Mouse (Mus musculus) forebrain, embryonic 10.5 days (tissue): ENCODE measurements around the gene Atp5f1. TPM values are rescaled to one million over a fixed set of nuclear protein-coding genes. Genes with fewer than 3 reads are reported as not detected.
"Not testable (repeated sequence)": the region's sequence is repeated elsewhere in the genome, so short reads cannot be mapped to it uniquely, and the experiment has no call there.

Source experiments
- DNase-seq: peaks from one replicate; pipeline ENCODE4 v3.0.0-alpha.2; 2017; ENCODE audit warnings: low spot score; ENCODE audit errors: extremely low spot score
- H3K27ac ChIP-seq: fragments of 300-500 bp; sonication (generic); 2 replicates; pipeline ENCODE4 v1.5.1; 2016; ENCODE audit warnings: mild to moderate bottlenecking
- H3K27me3 ChIP-seq: fragments of 300-500 bp; sonication (generic); 2 replicates; pipeline ENCODE4 v1.6.1; 2016; ENCODE audit warnings: mild to moderate bottlenecking; ENCODE audit not compliant: poor library complexity, severe bottlenecking
- H3K36me3 ChIP-seq: fragments of 300-500 bp; sonication (generic); replicated peaks from 2 replicates; pipeline ENCODE4 v1.6.1; 2016; ENCODE audit warnings: mild to moderate bottlenecking, moderate library complexity
- H3K4me1 ChIP-seq: fragments of 300-500 bp; sonication (generic); 2 replicates; pipeline ENCODE4 v1.6.1; 2016
- H3K4me3 ChIP-seq: fragments of 300-500 bp; sonication (generic); 2 replicates; pipeline ENCODE4 v1.5.1; 2016; ENCODE audit warnings: mild to moderate bottlenecking, moderate library complexity
- H3K9me3 ChIP-seq: fragments of 300-500 bp; sonication (generic); 2 replicates; pipeline ENCODE4 v1.6.1; 2016; ENCODE audit warnings: mild to moderate bottlenecking, moderate library complexity
- WGBS: fragments of 180-500 bp; shearing (Covaris S2); methylation state at CpG from one replicate; pipeline ENCODE4 v1.1.7; 2016; 5-methylcytosine and 5-hydroxymethylcytosine counted together
- polyA plus RNA-seq: library from polyadenylated mRNA; unstranded; fragments of >200 nt; fragmentation: Nextera tagmentation; extraction: Ambion mirVana; gene quantifications from 2 replicates; pipeline ENCODE4 v1.2.1, GENCODE M21; 2016

Atp5f1 gene
- polyA plus RNA-seq: 475 and 481 TPM in 2 replicates

DNA sequence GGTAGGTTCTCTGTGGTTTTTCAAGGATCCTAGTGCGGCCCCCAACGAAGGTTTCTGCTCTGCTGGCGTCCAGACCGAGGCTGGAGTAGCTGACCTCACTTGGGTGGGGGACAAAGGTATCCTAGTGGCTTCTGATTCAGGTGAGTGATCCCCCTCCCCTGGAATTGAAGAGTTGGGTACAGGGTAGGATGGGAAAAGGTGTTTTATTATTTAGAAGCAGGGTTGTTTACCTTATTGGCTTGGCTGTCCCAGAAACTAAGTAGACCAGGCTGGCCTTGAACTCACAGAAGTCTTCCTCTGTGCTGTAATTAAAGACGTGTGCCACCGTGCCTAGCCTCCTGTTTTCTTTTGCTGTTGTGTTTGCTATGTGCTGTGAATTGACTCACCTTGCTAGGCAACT lies at the start of gene Atp5f1:
TSS of gene Atp5f1 (minus strand) at position 101 of the 400 bp plus-strand sequence.
- Histone ChIP-seq H3K4me3 (peak within 1 kb of the TSS; percentile 97), H3K9me3 (no peaks in the 10 kb centered on the region), H3K4me1 (peaks cover 25% of the 10 kb centered on the region), H3K27ac (peak within 1 kb of the TSS; percentile 95), H3K36me3 (peaks cover 68% of the 10 kb centered on the region), H3K27me3 (no peaks in the 10 kb centered on the region)
- 4% methylated on average over 6 of the region's 6 CpGs for WGBS
- DNase-seq: no peak

DNA sequence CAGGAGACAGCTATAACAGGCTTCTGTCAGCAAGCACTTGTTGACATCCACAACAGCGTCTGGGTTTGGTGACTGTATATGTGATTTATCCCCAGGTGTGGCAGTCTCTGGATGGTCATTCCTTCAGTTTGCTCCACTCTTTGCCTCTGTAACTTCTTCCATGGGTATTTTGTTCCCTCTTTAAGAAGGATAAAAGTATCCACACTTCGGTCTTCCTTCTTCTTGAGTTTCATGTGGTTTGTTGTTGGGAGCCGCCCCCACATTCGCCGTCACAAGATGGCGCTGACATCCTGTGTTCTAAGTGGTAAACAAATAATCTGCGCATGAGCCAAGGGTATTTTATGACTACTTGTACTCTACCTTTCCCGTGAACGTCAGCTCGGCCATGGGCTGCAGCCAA lies 43.5 kb upstream of the Atp5f1 start:
- not testable (repeated sequence) for H3K27ac ChIP-seq
- 70% methylated on average over 10 of the region's 10 CpGs for WGBS

DNA sequence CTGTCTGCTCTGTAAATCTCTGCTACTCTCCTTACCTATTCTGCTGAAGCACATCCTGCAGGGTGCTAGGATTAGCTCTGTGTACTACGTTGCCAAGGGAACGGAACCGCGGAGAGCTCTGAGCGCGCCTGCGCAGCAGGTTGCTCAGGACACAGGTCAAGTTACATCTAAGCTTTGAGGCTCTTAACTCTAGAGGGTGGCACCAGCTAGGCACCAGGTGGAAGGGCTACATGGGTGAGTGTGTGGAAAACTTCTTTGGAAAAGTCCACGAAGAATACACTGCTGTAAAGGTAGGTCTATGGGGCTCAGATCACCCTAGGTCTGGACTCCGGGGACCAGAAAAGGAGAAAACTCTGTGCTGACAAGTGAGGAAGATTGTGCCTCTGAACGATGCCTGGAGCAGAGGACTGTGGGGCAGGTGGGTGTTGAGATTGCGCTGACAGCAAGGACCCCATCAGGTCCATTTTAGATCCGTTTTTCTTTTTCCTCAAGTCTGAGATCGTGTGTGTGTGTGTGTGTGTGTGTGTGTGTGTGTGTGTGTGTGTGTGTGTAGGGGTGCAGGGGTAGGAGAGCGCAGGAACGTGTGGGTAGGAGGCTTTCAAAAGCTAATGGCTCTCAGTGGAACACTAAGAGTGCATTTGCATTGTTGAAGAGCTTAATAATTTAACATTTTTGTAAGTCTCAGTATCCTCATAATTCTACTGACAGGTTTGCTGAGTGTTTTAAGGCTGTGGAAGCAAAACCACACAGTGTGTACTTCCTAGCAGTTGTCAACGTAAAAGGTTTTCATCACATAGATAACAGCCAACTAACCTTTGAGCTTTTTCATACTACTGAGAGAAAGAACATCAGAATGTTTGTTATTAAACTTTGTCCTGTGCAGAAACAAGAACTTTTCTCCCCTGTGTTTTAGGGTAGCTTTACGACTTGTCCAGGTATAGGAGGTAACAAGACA lies 41.8 kb upstream of the Atp5f1 start:
- Histone ChIP-seq H3K36me3 (no peaks in the 10 kb centered on the region), H3K4me3 (peak overlapping the region; percentile 46), H3K4me1 (peaks cover 17% of the 10 kb centered on the region), H3K27me3 (no peaks in the 10 kb centered on the region), H3K9me3 (no peaks in the 10 kb centered on the region), H3K27ac (peak overlapping the region; percentile 51; the same call in 1 of the 2 replicates)
- peak; percentile 76 for DNase-seq
- 20% methylated on average over 17 of the region's 17 CpGs for WGBS

More for the DNA sequence above, 43.5 kb upstream of the Atp5f1 start:
- H3K4me1 ChIP-seq: peaks cover 17% of the 10 kb centered on the region
- H3K9me3 ChIP-seq, H3K27me3 ChIP-seq, DNase-seq, H3K4me3 ChIP-seq, H3K36me3 ChIP-seq: not testable (repeated sequence)

DNA sequence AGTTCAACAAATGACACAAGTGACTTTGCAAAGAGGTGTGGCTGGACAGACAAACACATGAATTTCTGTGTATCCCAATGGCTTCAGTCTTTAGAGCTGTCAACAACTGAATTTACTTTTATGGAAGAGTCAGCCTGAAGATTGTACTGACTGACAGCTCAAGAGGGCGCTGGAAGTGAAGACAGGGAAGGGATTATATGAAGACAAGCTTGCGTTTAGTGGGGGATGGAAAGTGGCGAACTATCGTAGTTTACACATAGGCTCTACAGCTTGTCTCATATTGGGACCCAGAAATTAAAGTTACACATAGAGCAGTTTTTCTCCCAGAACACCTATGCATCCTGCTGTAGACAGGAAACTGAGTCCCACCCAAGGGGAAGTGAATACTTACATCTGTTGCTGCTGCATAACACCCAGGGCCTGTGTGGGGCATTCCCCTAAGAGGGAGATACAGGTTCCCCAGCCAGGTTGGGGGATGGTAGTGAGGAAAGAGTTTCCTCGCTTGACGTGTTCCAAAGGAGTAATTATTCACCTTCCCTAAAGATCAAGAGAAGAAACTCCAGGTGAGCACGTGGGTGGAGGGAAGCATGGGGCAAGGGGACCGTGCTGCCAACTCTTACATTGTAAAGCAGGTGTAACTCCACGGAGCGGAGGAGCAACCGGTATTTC lies 40.9 kb upstream of the Atp5f1 start:
- WGBS: 17% methylated on average over 11 of the region's 11 CpGs
- H3K4me3 ChIP-seq: peak overlapping the region; percentile 46
- no peak for DNase-seq
- no peaks in the 10 kb centered on the region for H3K36me3 ChIP-seq
- H3K4me1 ChIP-seq: peaks cover 17% of the 10 kb centered on the region
- H3K9me3 ChIP-seq: no peaks in the 10 kb centered on the region
- H3K27me3 ChIP-seq: no peaks in the 10 kb centered on the region
- no peak overlapping the region for H3K27ac ChIP-seq

DNA sequence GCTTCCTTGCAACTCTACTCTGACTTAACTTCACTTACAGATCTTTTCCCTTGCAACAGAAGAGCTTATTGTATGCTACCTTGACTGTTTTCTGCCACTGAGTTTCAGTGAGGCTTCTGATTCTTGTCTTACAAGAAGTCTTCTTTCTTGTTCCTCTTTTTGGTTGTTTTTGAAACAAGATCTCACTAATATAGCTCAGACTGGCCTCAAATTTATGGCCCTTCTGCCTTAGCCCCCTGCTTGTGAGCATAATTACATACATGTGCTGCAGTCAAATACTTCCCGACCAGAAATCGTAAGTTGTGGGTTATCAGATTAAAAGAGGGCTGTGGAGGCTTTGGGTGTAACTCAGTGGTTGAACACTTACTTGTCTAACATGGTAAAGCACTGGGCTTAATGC lies 34.8 kb upstream of the Atp5f1 start:
- no peak for DNase-seq
- WGBS: 79% methylated on average over 2 of the region's 2 CpGs
- no peaks in the 10 kb centered on the region for H3K27me3 ChIP-seq

DNA sequence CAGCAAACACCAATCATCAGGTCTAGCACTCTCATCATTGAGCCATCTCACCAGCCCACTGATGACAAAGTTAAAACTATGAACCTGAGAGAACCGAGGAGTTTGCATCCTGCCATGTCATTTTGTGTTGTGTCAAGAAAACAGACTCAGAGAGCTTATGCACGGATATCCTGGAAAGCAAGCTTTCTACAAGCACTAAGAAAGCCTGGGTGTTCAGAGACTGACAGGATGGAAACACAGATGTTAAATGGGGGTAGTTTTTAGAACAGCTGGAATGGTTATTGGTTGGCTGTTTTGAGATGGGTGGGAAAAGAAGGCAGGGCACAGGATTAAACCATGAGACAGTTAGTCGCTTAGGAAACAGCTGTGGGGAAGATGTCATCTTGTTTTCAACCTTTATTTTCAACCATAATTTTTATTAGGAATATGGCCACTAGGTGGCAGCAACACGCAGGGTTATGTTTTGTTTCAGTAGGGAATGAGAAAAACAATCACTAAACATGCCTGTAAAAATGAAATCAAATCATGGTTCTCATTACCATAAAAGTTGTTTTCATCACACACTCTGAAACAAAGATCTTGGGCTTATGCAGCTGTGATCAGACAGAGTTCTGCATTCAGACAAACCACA lies 31.9 kb upstream of the Atp5f1 start:
- Histone ChIP-seq H3K27ac (no peak overlapping the region), H3K4me1 (no peaks in the 10 kb centered on the region), H3K4me3 (no peak overlapping the region), H3K27me3 (no peaks in the 10 kb centered on the region), H3K9me3 (no peaks in the 10 kb centered on the region), H3K36me3 (no peaks in the 10 kb centered on the region)
- 39% methylated on average over 4 of the region's 4 CpGs for WGBS
- DNase-seq: no peak

More for the DNA sequence above, 34.8 kb upstream of the Atp5f1 start:
- H3K4me3 ChIP-seq: no peak overlapping the region
- H3K27ac ChIP-seq: no peak overlapping the region
- no peaks in the 10 kb centered on the region for H3K9me3 ChIP-seq
- no peaks in the 10 kb centered on the region for H3K36me3 ChIP-seq
- no peaks in the 10 kb centered on the region for H3K4me1 ChIP-seq

DNA sequence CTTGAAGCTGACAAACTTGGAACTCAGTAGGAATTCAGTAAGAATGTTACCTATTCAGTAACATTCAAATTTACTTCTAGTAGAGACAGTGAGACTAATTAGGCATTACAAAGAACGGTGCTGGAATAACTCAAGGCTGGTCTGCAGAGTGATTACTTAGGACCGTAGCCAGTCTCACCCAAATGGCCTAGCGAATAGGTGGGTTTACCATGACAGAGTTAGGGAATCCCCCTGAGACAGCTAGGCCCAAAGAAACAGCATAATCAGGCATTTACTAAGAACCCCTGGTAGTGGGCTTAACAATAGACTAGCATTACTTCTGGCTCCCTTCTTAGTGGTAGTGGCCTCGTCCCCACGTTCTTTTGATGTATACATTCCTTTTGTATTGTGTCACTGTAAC lies 29.7 kb upstream of the Atp5f1 start:
- H3K27me3 ChIP-seq, H3K27ac ChIP-seq, H3K4me1 ChIP-seq, DNase-seq, H3K9me3 ChIP-seq, H3K36me3 ChIP-seq, H3K4me3 ChIP-seq: not testable (repeated sequence)
- WGBS: 53% methylated on average over 5 of the region's 5 CpGs

DNA sequence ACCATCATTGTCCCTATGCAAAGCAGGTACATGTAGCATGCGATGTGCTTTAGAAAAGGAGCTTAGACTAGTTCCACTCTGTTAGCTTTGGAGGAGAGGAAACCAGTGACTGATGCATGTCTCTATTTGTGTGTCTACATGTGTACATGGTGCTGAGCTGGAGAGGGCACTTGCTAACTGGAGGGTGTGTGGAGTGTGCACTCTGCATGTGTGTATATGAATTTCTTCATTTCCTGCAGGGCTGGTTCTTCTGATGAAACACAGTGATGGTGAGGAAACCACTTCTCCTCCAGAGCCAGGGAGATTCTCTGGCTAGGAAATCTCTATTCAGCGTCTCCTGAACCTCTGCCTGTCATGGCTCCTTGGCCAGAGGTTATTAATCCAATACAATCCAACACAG lies 14.3 kb upstream of the Atp5f1 start:
- no peaks in the 10 kb centered on the region for H3K9me3 ChIP-seq
- no peak overlapping the region for H3K4me3 ChIP-seq
- no peaks in the 10 kb centered on the region for H3K27me3 ChIP-seq
- H3K4me1 ChIP-seq: no peaks in the 10 kb centered on the region
- 81% methylated on average over 2 of the region's 2 CpGs for WGBS
- no peak for DNase-seq
- peaks cover 20% of the 10 kb centered on the region for H3K36me3 ChIP-seq
- no peak overlapping the region for H3K27ac ChIP-seq

DNA sequence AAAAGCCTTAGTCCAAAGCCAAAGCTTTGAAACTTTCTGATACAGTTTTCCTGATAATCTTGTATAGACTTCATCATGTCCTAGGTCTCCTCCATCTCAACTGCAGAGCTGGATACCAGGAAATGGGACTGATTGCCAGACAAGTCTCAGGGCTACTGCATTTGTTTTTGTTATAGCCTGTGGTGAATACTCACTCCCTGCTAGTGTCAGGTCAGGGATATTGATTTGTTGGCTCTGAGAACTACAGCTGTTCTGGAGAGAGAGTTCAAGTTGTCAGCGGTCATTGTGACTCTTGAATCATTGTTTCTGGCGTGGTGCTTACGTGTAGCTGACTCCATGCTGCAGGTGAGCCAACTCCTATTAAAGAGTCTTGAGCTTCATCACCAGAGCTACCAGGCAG lies 13.5 kb upstream of the Atp5f1 start, which contains the start of gene Ovgp1:
TSS of gene Ovgp1 (plus strand) at position 301 of the 400 bp plus-strand sequence.
- H3K27ac ChIP-seq: no peak within 1 kb of the TSS
- no peaks in the 10 kb centered on the region for H3K27me3 ChIP-seq
- H3K36me3 ChIP-seq: peaks cover 28% of the 10 kb centered on the region
- no peak for DNase-seq
- 94% methylated on average over 3 of the region's 3 CpGs for WGBS
- H3K9me3 ChIP-seq: no peaks in the 10 kb centered on the region
- H3K4me1 ChIP-seq: no peaks in the 10 kb centered on the region
- no peak within 1 kb of the TSS for H3K4me3 ChIP-seq

DNA sequence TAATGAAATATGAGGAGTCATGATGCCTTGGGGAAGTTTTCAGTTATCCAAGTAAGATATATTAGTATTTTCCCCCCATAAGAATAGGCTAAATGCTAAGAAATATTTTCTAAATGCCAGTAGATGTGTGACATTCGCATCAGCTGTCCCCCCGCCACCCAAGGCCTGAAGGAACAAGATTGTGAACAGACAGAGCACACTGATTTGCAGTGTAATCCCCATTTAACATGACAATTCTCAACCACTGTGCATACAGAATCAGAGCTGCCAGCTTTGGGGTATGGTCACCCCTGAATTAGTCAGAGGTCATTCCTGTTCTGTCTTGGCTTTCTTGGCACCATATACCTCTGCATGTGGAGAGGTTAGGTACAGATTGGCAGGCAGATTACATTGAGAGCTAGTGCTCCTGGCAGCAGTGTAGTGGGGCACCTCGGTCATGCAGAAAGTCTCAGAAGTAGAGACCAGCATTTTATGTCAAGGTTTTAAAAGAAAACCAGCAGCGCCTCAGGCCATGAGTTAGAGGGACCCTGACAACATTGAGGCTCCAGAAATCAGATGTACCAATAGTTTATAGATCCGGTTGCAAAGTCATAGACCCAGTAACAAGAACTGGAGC lies 12.0 kb upstream of the Atp5f1 start:
- no peak for DNase-seq
- H3K36me3 ChIP-seq: peaks cover 43% of the 10 kb centered on the region
- H3K27ac ChIP-seq: no peak overlapping the region
- no peaks in the 10 kb centered on the region for H3K27me3 ChIP-seq
- no peaks in the 10 kb centered on the region for H3K4me1 ChIP-seq
- WGBS: 82% methylated on average over 5 of the region's 5 CpGs
- H3K9me3 ChIP-seq: no peaks in the 10 kb centered on the region
- no peak overlapping the region for H3K4me3 ChIP-seq

DNA sequence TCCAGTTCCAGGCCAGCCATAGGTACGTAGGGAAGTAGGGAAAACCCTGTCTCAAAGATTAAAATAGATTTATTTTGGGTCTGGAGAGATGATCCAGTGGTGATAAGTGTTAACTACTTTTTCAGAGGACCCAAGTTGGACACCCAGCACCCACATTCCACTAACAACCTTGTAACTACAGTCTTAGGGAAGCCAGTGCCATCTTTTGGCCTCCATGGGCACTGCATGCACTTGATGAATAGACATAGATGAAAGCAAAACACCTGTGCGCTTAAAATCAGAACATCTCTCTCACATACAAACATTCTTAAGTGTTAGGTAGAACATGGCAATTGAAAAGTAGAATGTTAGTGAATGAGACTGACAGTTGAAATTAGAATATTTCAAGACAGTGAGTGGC lies 801 bp upstream of the Atp5f1 start:
- H3K9me3 ChIP-seq: no peaks in the 10 kb centered on the region
- H3K27me3 ChIP-seq: no peaks in the 10 kb centered on the region
- 88% methylated on average over 2 of the region's 2 CpGs for WGBS
- peaks cover 25% of the 10 kb centered on the region for H3K4me1 ChIP-seq
- H3K27ac ChIP-seq: no peak overlapping the region
- H3K4me3 ChIP-seq: peak overlapping the region; percentile 97
- H3K36me3 ChIP-seq: peaks cover 68% of the 10 kb centered on the region
- DNase-seq: no peak

DNA sequence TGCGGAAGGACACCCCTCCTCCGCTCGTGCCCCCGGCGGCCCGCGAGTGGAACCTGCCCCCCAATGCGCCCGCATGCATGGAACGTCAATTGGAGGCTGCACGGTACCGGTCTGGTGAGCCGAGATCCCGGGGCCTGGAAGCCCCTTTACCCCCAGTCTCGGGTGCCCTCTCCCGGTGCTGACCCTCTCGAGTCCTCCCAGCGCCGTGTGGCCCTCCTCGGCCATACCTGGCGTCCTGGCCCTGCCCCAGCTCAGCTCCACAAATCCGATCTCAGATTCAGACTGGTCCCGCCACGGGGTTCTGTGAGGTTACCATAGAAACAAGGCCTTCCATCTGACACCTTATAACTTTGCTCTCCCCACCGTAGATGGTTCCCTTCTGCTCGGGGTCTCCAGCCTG lies 314 bp downstream of the Atp5f1 start:
- WGBS: under 1% methylated on average over 26 of the region's 26 CpGs
- H3K4me3 ChIP-seq: peak overlapping the region; percentile 97
- H3K9me3 ChIP-seq: no peaks in the 10 kb centered on the region
- no peak for DNase-seq
- H3K36me3 ChIP-seq: peaks cover 68% of the 10 kb centered on the region
- H3K4me1 ChIP-seq: peaks cover 25% of the 10 kb centered on the region
- peak overlapping the region; percentile 95 for H3K27ac ChIP-seq
- H3K27me3 ChIP-seq: no peaks in the 10 kb centered on the region
